Mouse (Mus musculus): ENCODE measurements around the gene Uqcrc2.

Gene Uqcrc2

DNA sequence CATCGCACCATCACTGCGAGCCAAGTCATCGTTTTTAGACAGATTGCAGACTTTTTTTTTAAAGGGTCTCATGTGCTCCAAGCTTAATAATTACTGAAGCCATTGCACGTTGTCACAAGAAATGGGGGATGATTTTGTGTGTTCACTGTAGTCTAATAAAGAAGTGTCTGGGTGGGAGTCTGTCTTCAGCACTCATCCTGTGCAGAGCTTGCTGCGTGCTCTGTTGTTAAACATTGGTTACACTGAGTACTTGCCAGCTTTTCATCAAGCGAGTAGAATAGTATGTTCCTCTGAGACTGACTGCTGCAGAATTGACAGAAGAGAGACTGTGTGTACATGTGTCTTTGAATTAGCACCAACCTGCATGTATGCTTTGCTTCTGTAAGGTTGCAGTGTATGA lies 50.3 kb downstream of the Uqcrc2 start:
- CTCF ChIA-PET, result interaction anchor here (0.6 kb wide), 1 partner anchor 301 kb away, joined by 3 read pairs; no protein-coding TSS in a partner anchor

DNA sequence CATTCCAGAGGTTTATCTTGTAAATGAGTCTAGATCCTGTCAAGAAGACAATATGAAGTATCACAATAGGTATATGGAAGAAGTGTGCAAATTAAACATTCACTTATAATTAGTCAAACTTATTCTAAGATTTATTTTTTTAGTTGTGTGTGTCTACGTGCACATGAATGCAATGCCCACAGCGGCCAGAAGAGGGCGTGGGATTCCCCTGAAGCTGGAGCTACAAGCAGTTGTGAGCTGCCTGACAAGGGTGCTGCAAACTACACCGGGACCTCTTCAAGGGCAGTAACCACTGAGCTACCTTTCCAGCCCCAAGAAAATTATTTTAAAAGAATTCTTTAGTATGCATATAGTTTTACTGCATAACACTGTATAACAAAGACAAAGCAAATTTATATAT lies 55.7 kb downstream of the Uqcrc2 start:
- CTCF ChIA-PET, result no interaction called here

DNA sequence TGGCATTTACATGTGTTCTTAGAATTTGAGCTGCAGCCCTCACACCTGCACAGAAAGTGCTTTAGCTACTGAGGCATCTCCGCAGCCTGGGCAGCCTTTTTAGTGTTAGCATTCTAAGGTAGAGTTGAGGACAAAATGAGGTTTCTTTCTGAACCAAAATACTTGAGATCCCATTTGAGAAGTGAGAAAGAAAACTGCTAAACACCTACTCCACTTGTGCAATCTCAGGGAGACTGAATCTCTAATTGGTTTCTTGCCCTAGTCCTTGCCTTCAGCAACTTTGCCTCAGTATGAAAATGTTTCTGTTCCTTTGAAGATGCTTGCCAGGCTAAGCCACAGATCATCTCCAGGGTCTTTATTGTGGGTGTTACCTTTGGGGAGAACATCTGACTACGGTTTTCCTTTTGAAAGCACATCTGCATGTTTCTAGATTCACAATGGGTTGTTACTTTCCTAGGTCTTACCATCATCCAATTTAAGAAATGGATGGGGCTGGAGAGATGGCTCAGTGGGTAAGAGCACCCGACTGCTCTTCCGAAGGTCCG lies 58.9 kb downstream of the Uqcrc2 start:
- CTCF ChIA-PET, result no interaction called here

DNA sequence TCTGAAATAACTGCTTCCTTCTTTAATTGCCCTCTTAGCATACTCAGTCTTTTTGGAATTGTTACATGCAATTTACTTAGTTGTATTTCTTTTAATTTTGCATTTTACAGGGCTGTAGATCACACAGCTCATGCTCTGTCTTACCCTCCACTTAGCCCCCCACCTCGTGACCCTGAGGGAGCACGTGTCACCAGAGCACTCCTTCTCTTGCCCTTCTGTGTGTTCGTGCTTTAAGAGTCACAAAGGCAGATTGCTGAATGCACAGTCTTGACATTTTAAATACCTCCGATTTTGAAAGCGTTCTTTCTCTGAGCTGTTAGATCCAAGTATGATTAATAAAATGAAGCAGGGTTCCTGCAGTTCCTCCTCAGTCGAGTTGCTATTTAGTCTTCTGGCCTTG lies 60.2 kb downstream of the Uqcrc2 start:
- CTCF ChIA-PET, result no interaction called here

DNA sequence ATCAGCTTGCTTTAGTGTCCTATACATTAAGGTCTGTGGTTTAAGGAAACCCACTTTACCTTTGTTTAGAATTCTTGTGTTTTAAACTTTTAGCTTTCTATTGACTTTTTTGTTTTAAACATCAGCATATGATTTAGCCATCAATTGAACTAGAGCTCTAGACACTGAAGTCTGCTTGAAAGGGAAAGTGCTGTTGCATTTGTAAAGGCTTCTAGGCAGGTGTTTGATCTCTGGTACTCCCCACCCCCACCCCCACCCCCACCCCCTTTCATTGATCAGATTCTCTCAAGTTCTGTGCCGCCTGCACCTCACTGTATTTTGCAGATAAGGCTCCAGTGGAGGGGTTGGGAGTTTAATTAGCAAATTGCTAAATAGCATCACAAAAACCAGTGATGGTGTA lies 60.7 kb downstream of the Uqcrc2 start:
- CTCF ChIA-PET, result no interaction called here

DNA sequence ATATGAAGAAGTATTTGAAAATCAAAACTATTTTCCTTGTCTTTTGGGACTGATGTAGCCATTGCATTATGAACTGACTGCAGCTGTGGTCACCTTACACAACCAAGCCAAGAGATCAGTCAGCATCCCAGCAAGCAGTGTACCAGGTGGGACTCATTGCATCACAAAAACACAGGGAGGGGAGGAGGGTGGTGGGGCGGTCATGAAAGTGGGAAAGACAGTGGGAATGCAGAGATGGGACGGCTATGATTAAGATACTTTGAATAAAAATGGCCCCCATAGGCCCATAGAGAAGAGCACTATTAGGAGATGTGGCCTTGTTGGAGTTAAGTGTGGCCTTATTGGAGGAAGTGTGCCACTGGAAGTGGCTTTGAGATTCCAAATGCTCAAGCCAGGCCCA lies 61.4 kb downstream of the Uqcrc2 start:
- CTCF ChIA-PET, result no interaction called here

DNA sequence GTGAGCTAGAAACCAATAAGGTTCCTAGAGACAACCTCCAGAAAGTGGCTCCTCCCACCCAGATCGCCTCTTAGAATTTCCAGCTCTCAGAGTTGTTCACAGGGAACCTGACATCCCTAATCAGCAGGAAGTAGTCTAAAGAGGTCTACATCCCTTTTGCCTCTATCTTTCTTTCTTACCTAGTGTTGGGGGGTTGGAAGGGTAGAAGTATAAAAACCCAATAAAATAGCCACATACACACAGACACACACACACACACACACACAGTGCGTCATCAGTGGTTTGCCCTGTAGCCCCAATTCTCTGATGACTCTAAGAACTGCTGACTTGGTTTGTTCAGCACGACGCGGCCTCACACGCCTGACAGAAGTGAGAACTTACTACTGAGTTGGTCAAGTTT lies 64.6 kb downstream of the Uqcrc2 start:
- CTCF ChIA-PET, result no interaction called here

DNA sequence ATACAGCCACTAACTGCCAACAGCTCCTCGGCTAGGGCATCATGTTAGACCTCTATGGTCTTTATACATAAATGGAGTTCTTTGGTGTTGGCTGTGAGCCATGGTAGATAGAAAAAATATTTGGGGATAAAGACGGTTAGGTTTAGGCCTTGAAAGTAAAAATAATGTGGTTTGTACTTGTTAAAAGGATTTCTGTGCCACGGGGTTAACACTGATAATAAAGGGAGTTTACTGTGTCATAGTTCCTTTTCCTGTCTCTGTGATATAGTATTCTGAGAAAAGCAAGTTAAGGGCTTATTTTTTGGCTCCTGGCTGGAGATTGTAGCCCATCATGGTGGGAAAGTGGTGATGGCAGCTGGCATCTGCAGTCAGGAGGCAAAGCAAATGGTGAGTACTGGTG lies 68.9 kb downstream of the Uqcrc2 start:
- CTCF ChIA-PET, result no interaction called here
